ENCODE assay signal across 17 mouse cellular contexts in genomic region chr17:51414304-51414703, GRCm38 (mm10).
A peak's percentile ranks its signal among the peaks of the same experiment; 100 is the strongest.
DNase-seq lines count a peak whose midpoint lies in the region; TF ChIP-seq lines count a peak whose summit lies in the region.
"Had no signal": no experiment of that assay in that cellular context is flagged by ENCODE, and none has a peak within 500 bp of the region (broad histone marks: within the 10 kb centered on the region; RNA-seq: fewer than 3 reads in every experiment).

No protein-coding gene starts in this region.

- no peaks in the 10 kb centered on the region for H3K79me2 ChIP-seq in myocyte (ENCODE audit: control insufficient read depth, insufficient read depth)

- H3ac ChIP-seq in myocyte (ENCODE audit: control insufficient read depth, insufficient read length), result no peak overlapping the region

- no peak for TF ChIP-seq POLR2A in myocyte (IDR thresholded peaks at IDR 0.05; ENCODE audit: insufficient read length, low read depth)

- H3K36me3 ChIP-seq in myocyte (ENCODE audit: control insufficient read depth, insufficient read depth), result no peaks in the 10 kb centered on the region
- H3K36me3 ChIP-seq: embryonic facial prominence, embryonic 15.5 days; forebrain, embryonic 15.5 days; G1E; heart, embryonic 13.5 days; hindbrain, embryonic 15.5 days had no signal

- H3K27me3 ChIP-seq in myocyte (ENCODE audit: control insufficient read depth, insufficient read depth, insufficient read length), result no peaks in the 10 kb centered on the region
- H3K27me3 ChIP-seq: embryonic facial prominence, embryonic 15.5 days; forebrain, embryonic 15.5 days; heart, embryonic 13.5 days; hindbrain, embryonic 15.5 days had no signal

- peak; percentile 1 to 2 for DNase-seq in adrenal gland, postnatal 36 days
- no peak for DNase-seq in adrenal gland, postnatal 25 days
- peak; percentile 96 for DNase-seq in 416B (ENCODE audit: low read depth)
- peak; percentile 43 for DNase-seq in Muller cell, postnatal 12 days (ENCODE audit: inconsistent ontology term)
- DNase-seq in cerebellum, postnatal 10 days, result no peak
- DNase-seq in ovary, postnatal 10 days (ENCODE audit: low spot score), result no peak
- DNase-seq: adrenal gland, postnatal 10 days; cerebellum, adult 2 months; cerebellum, postnatal 14 days; embryo, embryonic 11 days; heart, postnatal 36 days had no signal

- peak overlapping the region; percentile 21 for H3K4me2 ChIP-seq in myocyte (ENCODE audit: low read depth)
- H3K4me2 ChIP-seq: embryonic facial prominence, embryonic 15.5 days; forebrain, embryonic 15.5 days; heart, embryonic 13.5 days; hindbrain, embryonic 15.5 days had no signal

- no peak overlapping the region for H3K4me3 ChIP-seq in myocyte
- H3K4me3 ChIP-seq: embryonic facial prominence, embryonic 15.5 days; forebrain, embryonic 15.5 days; heart, embryonic 13.5 days; hindbrain, embryonic 15.5 days had no signal

TF ChIP-seq in myocyte, 11 proteins besides CTCF, POLR2A, EP300 and RAD21:
- TF ChIP-seq CEBPB (IDR thresholded peaks at IDR 0.05; ENCODE audit: insufficient read depth, poor library complexity, severe bottlenecking), result no peak
- TF ChIP-seq MYOG (IDR thresholded peaks at IDR 0.05; ENCODE audit: control insufficient read depth in 1 of 3, insufficient read depth in 1 of 3, insufficient read length in 2 of 3, low read depth in 2 of 3), result no peak
- TF ChIP-seq MYOD1 (IDR thresholded peaks at IDR 0.05; ENCODE audit: control insufficient read depth in 1 of 3, insufficient read length in 2 of 3, low read depth in 2 of 3), result no peak
- no peak for TF ChIP-seq REST (IDR thresholded peaks at IDR 0.05; ENCODE audit: insufficient read depth, insufficient read length)
- no peak for TF ChIP-seq USF1 (IDR thresholded peaks at IDR 0.05; ENCODE audit: low read depth)
- TF ChIP-seq TCF12 (IDR thresholded peaks at IDR 0.05; ENCODE audit: insufficient read depth, poor library complexity, severe bottlenecking), result no peak
- TF ChIP-seq POLR2AphosphoS2 (IDR thresholded peaks at IDR 0.05; ENCODE audit: insufficient read length, low read depth), result no peak
- no peak for TF ChIP-seq TCF3 (IDR thresholded peaks at IDR 0.05; ENCODE audit: insufficient read length, low read depth)
- TF ChIP-seq SRF (IDR thresholded peaks at IDR 0.05; ENCODE audit: control insufficient read depth, insufficient read length, low read depth), result no peak
- TF ChIP-seq E2F4 (IDR thresholded peaks at IDR 0.05; ENCODE audit: insufficient read depth), result no peak
- no peak for TF ChIP-seq MAX (IDR thresholded peaks at IDR 0.05; ENCODE audit: low read depth)

Comparison
In these comparisons a context has a peak if more than half of its experiments do, and no peak if none do; other contexts are left out.
1. DNase-seq: peak in adrenal gland, postnatal 36 days (2 of 2), 416B (single experiment) and Muller cell, postnatal 12 days (single experiment); none in adrenal gland, postnatal 25 days (single experiment), cerebellum, postnatal 10 days (0 of 2) and ovary, postnatal 10 days (single experiment).